Mouse (Mus musculus) CD4-positive helper T cell, adult 2 months (primary cell): ENCODE measurements around the gene Gng7.
"Not testable (repeated sequence)": the region's sequence is repeated elsewhere in the genome, so short reads cannot be mapped to it uniquely, and the experiment has no call there.

ENCODE experiments used
- DNase-seq: peaks from one replicate; pipeline ENCODE4 v3.0.0-alpha.2; 2012; ENCODE audit warnings: low read depth, missing footprints, low spot score

Gene Gng7

GRCm38 (mm10) chr10:81014393-81015384 lies at the start of gene Gng7:
Gng7 (minus strand) TSS chr10:81014945.
- peak; percentile 90 for DNase-seq

- DNase-seq: not testable (repeated sequence)
These were observed 49.8 kb upstream of the Gng7 start for GRCm38 (mm10) chr10:81064519-81064918.

- no peak for DNase-seq
These were observed 48.0 kb upstream of the Gng7 start for GRCm38 (mm10) chr10:81062710-81063109.

GRCm38 (mm10) chr10:81059603-81060543 lies 45.1 kb upstream of the Gng7 start, which contains the start of gene Sgta:
Sgta (minus strand) TSS chr10:81060181.
- peak; percentile 97 for DNase-seq

GRCm38 (mm10) chr10:81058896-81059295 lies 44.2 kb upstream of the Gng7 start:
- no peak for DNase-seq

GRCm38 (mm10) chr10:81057406-81058130 lies 42.8 kb upstream of the Gng7 start:
- no peak for DNase-seq

- DNase-seq: not testable (repeated sequence)
These were observed 41.1 kb upstream of the Gng7 start for GRCm38 (mm10) chr10:81055802-81056340.

- no peak for DNase-seq
These were observed 40.4 kb upstream of the Gng7 start for GRCm38 (mm10) chr10:81055169-81055568.

GRCm38 (mm10) chr10:81052577-81052976 lies 37.8 kb upstream of the Gng7 start:
- no peak for DNase-seq

- no peak for DNase-seq
These were observed 36.4 kb upstream of the Gng7 start for GRCm38 (mm10) chr10:81051133-81051532.

GRCm38 (mm10) chr10:81050645-81051044 lies 35.9 kb upstream of the Gng7 start:
- no peak for DNase-seq

- not testable (repeated sequence) for DNase-seq
These were observed 30.5 kb upstream of the Gng7 start for GRCm38 (mm10) chr10:81045246-81045645.

- peak; percentile 76 for DNase-seq
These were observed 26.9 kb upstream of the Gng7 start for GRCm38 (mm10) chr10:81041458-81042175.

- DNase-seq: peak; percentile 97
These were observed 22.3 kb upstream of the Gng7 start, which contains the start of gene Slc39a3 for GRCm38 (mm10) chr10:81036988-81037580. Slc39a3 (minus strand) TSS chr10:81037426.

- peak; percentile 49 for DNase-seq
These were observed 21.5 kb upstream of the Gng7 start for GRCm38 (mm10) chr10:81036251-81036650.

- no peak for DNase-seq
These were observed 18.8 kb upstream of the Gng7 start for GRCm38 (mm10) chr10:81033586-81033985.

- no peak for DNase-seq
These were observed 14.3 kb upstream of the Gng7 start for GRCm38 (mm10) chr10:81029031-81029430.

- no peak for DNase-seq
These were observed 13.5 kb upstream of the Gng7 start for GRCm38 (mm10) chr10:81028219-81028618.

GRCm38 (mm10) chr10:81027331-81027730 lies 12.6 kb upstream of the Gng7 start:
- no peak for DNase-seq

GRCm38 (mm10) chr10:81026857-81027256 lies 12.1 kb upstream of the Gng7 start:
- no peak for DNase-seq
